Mouse (Mus musculus): ENCODE data around the gene Cdt1.

DNA sequence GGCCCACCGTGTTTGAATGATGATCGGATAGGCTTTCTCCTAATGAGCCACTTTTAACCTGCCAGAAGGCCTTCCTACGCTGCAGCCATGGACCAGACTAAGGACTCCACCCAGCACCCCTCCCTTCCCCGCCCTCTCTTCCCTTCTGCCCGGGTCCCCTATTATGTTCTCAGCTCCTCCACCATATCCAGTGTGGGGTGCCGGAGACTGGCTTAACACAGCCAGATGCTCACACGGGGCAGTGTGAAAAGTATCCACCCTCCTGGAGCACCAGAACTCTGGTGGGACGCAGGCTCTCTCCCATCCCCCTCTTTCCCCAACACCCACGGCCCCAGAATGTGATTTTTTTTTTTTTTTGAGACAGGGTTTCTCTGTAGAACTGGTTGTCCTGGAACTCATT, 5.8 kb downstream of the Cdt1 start:
- TF ChIP-seq CTCF (IDR thresholded peaks at IDR 0.05) = no peak
- no peak for TF ChIP-seq POLR2A (IDR thresholded peaks at IDR 0.05; ENCODE audit: insufficient read depth, low read depth, low read length)
- no peak for TF ChIP-seq EP300 (IDR thresholded peaks at IDR 0.05; ENCODE audit: insufficient read depth, low read depth, low read length)
